Mouse (Mus musculus): ENCODE measurements around the gene Wfdc15b.

DNA sequence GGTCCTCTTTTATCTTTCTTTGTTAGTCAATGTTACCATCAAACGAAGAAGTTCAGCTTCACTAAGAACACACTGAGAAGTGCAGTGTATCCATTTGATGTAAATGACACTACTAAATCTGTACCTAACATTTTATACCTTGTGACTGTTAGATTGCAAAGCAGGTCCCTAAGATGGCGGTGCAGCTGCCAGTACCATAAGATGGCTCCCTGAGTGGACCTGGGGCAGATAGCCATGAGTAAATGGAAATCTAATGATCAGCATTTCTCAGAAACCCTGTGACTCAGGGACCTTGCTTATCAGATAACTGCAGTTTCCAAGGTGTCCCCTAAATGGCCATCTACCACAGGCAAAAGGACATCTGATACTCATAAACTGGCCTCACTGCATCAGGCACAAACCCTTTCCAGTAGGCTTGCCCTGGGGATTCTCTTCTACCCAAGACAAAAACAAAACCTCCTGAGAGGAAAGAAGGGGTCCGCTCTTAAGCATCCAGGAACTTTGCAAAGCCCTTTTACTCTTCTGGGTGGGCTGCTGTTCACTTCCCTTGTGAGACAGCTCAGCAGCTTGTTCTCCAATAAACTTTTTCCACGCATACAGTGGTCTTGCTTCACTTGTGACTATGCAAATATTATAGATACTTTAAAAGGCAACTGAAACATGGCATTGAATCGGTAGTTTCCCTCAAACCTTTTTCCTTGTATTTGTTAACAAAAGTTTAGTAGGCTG, 25.3 kb downstream of the Wfdc15b start:
- TF ChIP-seq CTCF (IDR thresholded peaks at IDR 0.05; ENCODE audit: extremely low read depth, insufficient read depth, insufficient read length, insufficient replicate concordance) (no peak), POLR2A (IDR thresholded peaks at IDR 0.05; ENCODE audit: low read depth, low read length) (no peak)

All from spleen, adult 2 months (tissue).